Mouse (Mus musculus): ENCODE measurements around the gene Foxi1. TPM values are rescaled to one million over a fixed set of nuclear protein-coding genes. Genes with fewer than 3 reads are reported as not detected.

The Foxi1 gene
- total and polyA plus RNA-seq, 3 experiments, result not detected

- in situ Hi-C loops (cut with MboI; ENCODE audit: low pct_ligation_motif_present, low pct_unique_long_range_greater_than_20kb, low sequenced_read_pairs) (no loop called here), dilution Hi-C loops (cut with MboI; ENCODE audit: extremely low pct_ligation_motif_present, extremely low pct_unique_long_range_greater_than_20kb, low sequenced_read_pairs) (no loop called here)
- peaks cover 19% of the 10 kb centered on the region for H3K27me3 ChIP-seq (replicated peaks)
- no peaks in the 10 kb centered on the region for H3K9me3 ChIP-seq (replicated peaks; ENCODE audit: low read length)
- H3K4me2 ChIP-seq (ENCODE audit: insufficient read depth, low read depth, poor library complexity, severe bottlenecking), result no peak overlapping the region
- no peak overlapping the region for H3K27ac ChIP-seq (ENCODE audit: insufficient read depth, low read depth)
- H3K9ac ChIP-seq (ENCODE audit: insufficient read depth, low read depth), result no peak overlapping the region
- H3K4me1 ChIP-seq (ENCODE audit: control insufficient read depth in 1 of 2, insufficient read depth in 2 of 2), result no peaks in the 10 kb centered on the region
- no peak for TF ChIP-seq MYC (IDR thresholded peaks at IDR 0.05; ENCODE audit: low read depth, low read length)
- no peak for TF ChIP-seq CHD2 (IDR thresholded peaks at IDR 0.05; ENCODE audit: low read length)
- no peak for TF ChIP-seq NELFE (IDR thresholded peaks at IDR 0.05; ENCODE audit: low read depth, low read length)
- no peak for TF ChIP-seq HCFC1 (IDR thresholded peaks at IDR 0.05; ENCODE audit: low read depth, low read length)
- no peak for TF ChIP-seq KAT2A (IDR thresholded peaks at IDR 0.05; ENCODE audit: insufficient replicate concordance, low read length)
- no peak for TF ChIP-seq RCOR1 (conservative IDR thresholded peaks at IDR 0.05; ENCODE audit: low read depth, low read length)
- no peak for TF ChIP-seq E2F4 (IDR thresholded peaks at IDR 0.05; ENCODE audit: insufficient replicate concordance, low read depth, low read length)
- no peak for TF ChIP-seq TCF12 (IDR thresholded peaks at IDR 0.05; ENCODE audit: low read depth, low read length)
- TF ChIP-seq MAX (IDR thresholded peaks at IDR 0.05; ENCODE audit: low read length), result no peak
- TF ChIP-seq RAD21 (IDR thresholded peaks at IDR 0.05; ENCODE audit: low read depth, low read length), result no peak
- no peak for TF ChIP-seq MAFK (IDR thresholded peaks at IDR 0.05; ENCODE audit: insufficient replicate concordance, low read length)
- no peaks in the 10 kb centered on the region for H3K36me3 ChIP-seq (replicated peaks in 1 of 2; ENCODE audit: control insufficient read depth in 1 of 2, insufficient read depth in 1 of 2, low read length in 1 of 2)
- no peaks in the 10 kb centered on the region for H3K79me2 ChIP-seq (replicated peaks; ENCODE audit: control insufficient read depth, extremely low read depth, insufficient read depth, poor library complexity, severe bottlenecking)
- DNase-seq (ENCODE audit: extremely low read depth), result no peak
- no peak overlapping the region for H3K4me3 ChIP-seq (replicated peaks in 1 of 3; ENCODE audit: low read depth in 2 of 3, low read length in 2 of 3, poor library complexity in 1 of 3)
Measured at GRCm38 (mm10) chr11:34176371-34176770, 31.5 kb downstream of the Foxi1 start.

GRCm38 (mm10) chr11:34171221-34171620 lies 36.7 kb downstream of the Foxi1 start:
- no peak overlapping the region for H3K4me2 ChIP-seq (ENCODE audit: insufficient read depth, low read depth, poor library complexity, severe bottlenecking)
- no peaks in the 10 kb centered on the region for H3K79me2 ChIP-seq (replicated peaks; ENCODE audit: control insufficient read depth, extremely low read depth, insufficient read depth, poor library complexity, severe bottlenecking)
- TF ChIP-seq POLR2A (IDR thresholded peaks at IDR 0.05; ENCODE audit: low read depth, low read length) (no peak), ZKSCAN1 (IDR thresholded peaks at IDR 0.05; ENCODE audit: borderline replicate concordance, low read depth, low read length) (no peak), TCF12 (IDR thresholded peaks at IDR 0.05; ENCODE audit: low read depth, low read length) (no peak), HCFC1 (IDR thresholded peaks at IDR 0.05; ENCODE audit: low read depth, low read length) (no peak), KAT2A (IDR thresholded peaks at IDR 0.05; ENCODE audit: insufficient replicate concordance, low read length) (no peak), TBP (conservative IDR thresholded peaks at IDR 0.05; ENCODE audit: low read depth, low read length) (no peak), JUN (IDR thresholded peaks at IDR 0.05; ENCODE audit: insufficient read depth, low read depth, low read length) (no peak), JUND (conservative IDR thresholded peaks at IDR 0.05; ENCODE audit: low read depth, low read length) (no peak)
- H3K27ac ChIP-seq (ENCODE audit: insufficient read depth, low read depth), result no peak overlapping the region
- in situ Hi-C loops (cut with MboI; ENCODE audit: low pct_ligation_motif_present, low pct_unique_long_range_greater_than_20kb, low sequenced_read_pairs), result no loop called here
- peaks cover 13% of the 10 kb centered on the region for H3K27me3 ChIP-seq (replicated peaks)
- H3K9ac ChIP-seq (ENCODE audit: insufficient read depth, low read depth), result no peak overlapping the region
- dilution Hi-C loops (cut with MboI; ENCODE audit: extremely low pct_ligation_motif_present, extremely low pct_unique_long_range_greater_than_20kb, low sequenced_read_pairs), result no loop called here
- no peak overlapping the region for H3K4me3 ChIP-seq (replicated peaks in 1 of 3; ENCODE audit: low read depth in 2 of 3, low read length in 2 of 3, poor library complexity in 1 of 3)
- no peaks in the 10 kb centered on the region for H3K9me3 ChIP-seq (replicated peaks; ENCODE audit: low read length)
- H3K36me3 ChIP-seq (replicated peaks in 1 of 2; ENCODE audit: control insufficient read depth in 1 of 2, insufficient read depth in 1 of 2, low read length in 1 of 2), result no peaks in the 10 kb centered on the region
- DNase-seq (ENCODE audit: extremely low read depth), result no peak
- peaks cover 11 to 33% of the 10 kb centered on the region in 2 experiments for H3K4me1 ChIP-seq (ENCODE audit: control insufficient read depth in 1 of 2, insufficient read depth in 2 of 2)
